Mouse (Mus musculus) heart, postnatal 0 days (tissue): ENCODE data around the gene Slc6a18. TPM values are rescaled to one million over a fixed set of nuclear protein-coding genes. Genes with fewer than 3 reads are reported as not detected.

Source experiments
- ATAC-seq: fragments of 200-750 bp; cut with Nextera tagmentation; 2 replicates; pipeline ENCODE4 v1.8.0; 2017; ENCODE audit warnings: low read depth, moderate number of reproducible peaks, moderate library complexity; ENCODE audit not compliant: insufficient read depth
- DNase-seq: peaks from one replicate; pipeline ENCODE4 v3.0.0-alpha.2; 2016; ENCODE audit warnings: low spot score
- H3K27ac ChIP-seq: fragments of 300-500 bp; sonication (generic); 2 replicates; pipeline ENCODE4 v1.5.1; 2014; ENCODE audit warnings: low read depth, mild to moderate bottlenecking
- H3K27me3 ChIP-seq: fragments of 300-500 bp; sonication (generic); 2 replicates; pipeline ENCODE4 v1.6.1; 2014; ENCODE audit warnings: low read length, mixed read lengths; ENCODE audit not compliant: control insufficient read depth, insufficient read depth
- H3K36me3 ChIP-seq: fragments of 300-500 bp; sonication (generic); replicated peaks from 2 replicates; pipeline ENCODE4 v1.6.1; 2014; ENCODE audit warnings: low read length, mixed read lengths; ENCODE audit not compliant: control insufficient read depth, insufficient read depth
- H3K4me1 ChIP-seq: fragments of 300-500 bp; sonication (generic); 2 replicates; pipeline ENCODE4 v1.6.1; 2014; ENCODE audit warnings: antibody characterized with exemption; ENCODE audit not compliant: control insufficient read depth, insufficient read depth
- H3K4me2 ChIP-seq: fragments of 300-500 bp; sonication (generic); 2 replicates; pipeline ENCODE4 v1.6.1; 2014; ENCODE audit warnings: low read depth, mild to moderate bottlenecking, low read length, moderate library complexity
- H3K4me3 ChIP-seq: fragments of 300-500 bp; sonication (generic); 2 replicates; pipeline ENCODE4 v1.5.1; 2014; ENCODE audit warnings: low read depth, low read length
- H3K9ac ChIP-seq: fragments of 300-500 bp; sonication (generic); replicated peaks from 2 replicates; pipeline ENCODE4 v1.6.1; 2014; ENCODE audit warnings: low read depth, low read length, mixed read lengths
- H3K9me3 ChIP-seq: fragments of 300-500 bp; sonication (generic); replicated peaks from 2 replicates; pipeline ENCODE4 v1.6.1; 2016; ENCODE audit warnings: low read length; ENCODE audit not compliant: control insufficient read depth
- CTCF ChIP-seq: IDR thresholded peaks from 2 replicates; pipeline ENCODE4 v1.5.1; 2016; ENCODE audit warnings: antibody characterized with exemption, control low read depth, low read depth
- EP300 ChIP-seq: IDR thresholded peaks from 2 replicates; pipeline ENCODE4 v1.6.1; 2016; ENCODE audit warnings: antibody characterized with exemption, low read depth
- WGBS: fragments of 180-500 bp; shearing (Covaris S2); extraction: QIAGEN DNeasy Blood & Tissue Kit; methylation state at CpG from one replicate; pipeline ENCODE4 v1.1.7; 2014; 5-methylcytosine and 5-hydroxymethylcytosine counted together
- polyA plus RNA-seq: library from polyadenylated mRNA; unstranded; fragments of >200 nt; fragmentation: Nextera tagmentation; extraction: Ambion mirVana; gene quantifications from 2 replicates; pipeline ENCODE4 v1.2.1, GENCODE M21; 2015
- total RNA-seq: library from RNA; depleted of rRNA; stranded (reverse); fragments of >200 nt; gene quantifications from 2 replicates; pipeline ENCODE4 v1.2.3, GENCODE M21; 2014; ENCODE audit warnings: low replicate concordance

Gene Slc6a18
- total and polyA plus RNA-seq, 2 experiments from 2014 or later, result not detected

DNA sequence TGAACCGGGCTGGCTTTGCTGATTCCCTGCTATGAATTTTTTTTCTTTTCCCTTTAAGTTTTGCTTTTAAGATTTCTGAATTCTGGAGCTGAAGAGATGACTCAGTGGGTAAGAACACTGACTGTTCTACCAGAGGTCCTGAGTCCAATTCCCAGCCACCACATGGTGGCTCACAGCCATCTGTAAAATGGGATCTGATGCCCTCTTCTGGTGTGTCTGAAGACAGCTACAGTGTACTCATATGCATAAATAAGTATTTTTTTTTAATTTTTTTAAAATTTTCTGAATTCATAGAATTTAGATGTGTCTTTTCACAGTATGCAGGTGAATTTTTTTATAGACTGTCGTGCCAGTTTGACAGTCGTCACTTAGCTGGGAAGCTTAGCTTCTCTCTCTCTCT is 46.0 kb downstream of the Slc6a18 start:
- ATAC-seq (no peak), DNase-seq (no peak)
- Histone ChIP-seq H3K27ac (no peak overlapping the region), H3K9me3 (no peaks in the 10 kb centered on the region), H3K4me3 (no peak overlapping the region), H3K27me3 (0 out of 2 replicates have a peak, but pooled peaks cover 5% of the 10 kb centered on the region), H3K36me3 (no peaks in the 10 kb centered on the region), H3K4me1 (peaks cover 3% of the 10 kb centered on the region), H3K9ac (no peak overlapping the region), H3K4me2 (no peak overlapping the region)
- 83% methylated on average over 3 of the region's 3 CpGs for WGBS
- TF ChIP-seq EP300, result no peak
- TF ChIP-seq CTCF, result no peak

DNA sequence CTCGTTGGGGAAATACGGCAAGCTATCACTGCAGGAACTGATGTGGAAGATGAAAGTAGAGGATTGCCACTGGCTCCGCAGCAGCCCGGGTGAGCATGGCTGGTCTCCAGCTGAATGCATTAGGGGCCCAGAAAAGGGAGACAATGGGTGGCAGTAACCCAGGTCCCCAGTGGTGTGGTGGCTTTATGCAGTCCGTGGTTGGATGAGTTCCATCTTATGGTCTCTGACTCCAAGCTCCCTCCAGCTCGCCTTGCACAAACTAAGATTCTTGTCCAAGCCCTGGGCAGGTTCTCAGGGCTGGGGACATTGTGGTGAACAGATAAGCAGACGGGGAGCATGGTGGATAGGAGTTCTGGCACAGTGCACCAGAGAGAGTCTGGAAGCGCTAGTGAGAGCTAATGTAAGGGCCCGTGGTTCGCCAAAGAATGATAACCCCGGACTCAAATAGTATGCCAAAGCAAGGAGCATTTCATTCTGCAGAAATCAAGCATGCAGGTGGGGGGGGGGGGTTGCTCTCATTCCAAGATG is 49.2 kb downstream of the Slc6a18 start:
- WGBS, result 68% methylated on average over 11 of the region's 11 CpGs
- Histone ChIP-seq H3K4me1 (peaks cover 8% of the 10 kb centered on the region), H3K36me3 (no peaks in the 10 kb centered on the region), H3K27ac (no peak overlapping the region), H3K27me3 (0 out of 2 replicates have a peak, but pooled peaks cover 5% of the 10 kb centered on the region), H3K9ac (no peak overlapping the region), H3K9me3 (no peaks in the 10 kb centered on the region), H3K4me2 (no peak overlapping the region), H3K4me3 (no peak overlapping the region)
- TF ChIP-seq EP300 (no peak), CTCF (no peak)
- ATAC-seq, result no peak; the same call in 1 of the 2 replicates
- DNase-seq, result no peak

DNA sequence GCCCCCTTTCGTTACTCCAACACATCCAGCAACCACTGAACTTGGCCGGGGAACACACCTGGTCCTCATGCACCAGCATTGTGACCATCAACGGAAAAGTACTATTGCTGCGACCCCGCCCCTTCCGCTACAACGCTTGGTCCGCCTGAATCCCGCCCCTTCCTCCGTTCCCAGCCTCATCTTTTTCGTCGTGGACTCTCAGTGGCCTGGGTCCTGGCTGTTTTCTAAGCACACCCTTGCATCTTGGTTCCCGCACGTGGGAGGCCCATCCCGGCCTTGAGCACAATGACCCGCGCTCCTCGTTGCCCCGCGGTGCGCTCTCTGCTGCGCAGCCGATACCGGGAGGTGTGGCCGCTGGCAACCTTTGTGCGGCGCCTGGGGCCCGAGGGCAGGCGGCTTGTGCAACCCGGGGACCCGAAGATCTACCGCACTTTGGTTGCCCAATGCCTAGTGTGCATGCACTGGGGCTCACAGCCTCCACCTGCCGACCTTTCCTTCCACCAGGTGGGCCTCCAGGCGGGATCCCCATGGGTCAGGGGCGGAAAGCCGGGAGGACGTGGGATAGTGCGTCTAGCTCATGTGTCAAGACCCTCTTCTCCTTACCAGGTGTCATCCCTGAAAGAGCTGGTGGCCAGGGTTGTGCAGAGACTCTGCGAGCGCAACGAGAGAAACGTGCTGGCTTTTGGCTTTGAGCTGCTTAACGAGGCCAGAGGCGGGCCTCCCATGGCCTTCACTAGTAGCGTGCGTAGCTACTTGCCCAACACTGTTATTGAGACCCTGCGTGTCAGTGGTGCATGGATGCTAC is 50.9 kb downstream of the Slc6a18 start, which contains the start of gene Tert:
Tert (plus strand) TSS at position 167 of the 805 bp plus-strand sequence.
- Histone ChIP-seq H3K4me2 (peak within 1 kb of the TSS; percentile 79), H3K4me1 (peaks cover 8% of the 10 kb centered on the region), H3K9ac (peak within 1 kb of the TSS; percentile 11; the same call in 1 of the 2 replicates), H3K27ac (no peak within 1 kb of the TSS), H3K36me3 (peaks cover 9% of the 10 kb centered on the region; the same call in 1 of the 2 replicates), H3K9me3 (no peaks in the 10 kb centered on the region), H3K27me3 (0 out of 2 replicates have a peak, but pooled peaks cover 5% of the 10 kb centered on the region), H3K4me3 (peak within 1 kb of the TSS; percentile 46)
- TF ChIP-seq CTCF (peak; percentile 29; the same call in 1 of the 2 replicates), EP300 (no peak)
- DNase-seq (peak; percentile 30), ATAC-seq (peak; percentile 36; the same call in 1 of the 2 replicates)
- 12% methylated on average over 47 of the region's 47 CpGs for WGBS

DNA sequence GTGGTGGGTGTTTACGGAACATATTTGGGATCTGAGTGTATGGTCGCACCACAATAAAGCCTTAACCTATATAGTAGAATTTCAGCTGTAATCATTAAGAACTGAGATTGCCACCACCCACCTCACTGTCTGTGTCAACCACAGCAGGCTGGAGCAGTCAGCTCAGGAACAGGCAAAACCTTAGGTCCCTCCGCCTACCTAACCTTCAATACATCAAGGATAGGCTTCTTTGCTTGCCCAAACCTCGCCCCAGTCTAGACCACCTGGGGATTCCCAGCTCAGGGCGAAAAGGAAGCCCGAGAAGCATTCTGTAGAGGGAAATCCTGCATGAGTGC is 51.4 kb downstream of the Slc6a18 start:
- peak overlapping the region; percentile 79 for H3K4me2 ChIP-seq
- H3K9ac ChIP-seq, result no peak overlapping the region
- H3K4me1 ChIP-seq, result peaks cover 8% of the 10 kb centered on the region
- 0 out of 2 replicates have a peak, but pooled peaks cover 5% of the 10 kb centered on the region for H3K27me3 ChIP-seq
- ATAC-seq (no peak), DNase-seq (no peak)
- no peaks in the 10 kb centered on the region for H3K9me3 ChIP-seq
- H3K4me3 ChIP-seq, result peak overlapping the region; percentile 46
- H3K36me3 ChIP-seq, result peaks cover 14% of the 10 kb centered on the region; the same call in 1 of the 2 replicates
- WGBS, result 49% methylated on average over 6 of the region's 6 CpGs
- H3K27ac ChIP-seq, result no peak overlapping the region
- TF ChIP-seq CTCF (no peak), EP300 (no peak)

DNA sequence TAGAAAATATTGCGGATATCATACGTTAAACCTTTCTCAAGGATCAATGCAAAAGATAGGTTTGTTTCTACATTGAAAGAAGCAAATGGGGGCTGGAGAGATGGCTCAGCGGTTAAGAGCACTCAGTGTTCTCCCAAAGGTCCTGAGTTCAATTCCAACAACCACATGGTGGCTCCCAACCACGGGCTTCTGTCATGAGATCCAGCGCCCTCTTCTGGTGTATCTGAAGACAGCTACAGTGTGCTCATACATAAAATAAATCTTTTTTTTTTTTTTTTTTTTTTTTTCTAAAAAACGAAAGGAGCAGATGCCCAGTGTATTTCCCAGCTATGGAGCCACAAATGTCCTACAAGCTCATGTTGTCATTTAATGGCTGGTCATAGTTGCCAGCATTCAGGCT is 57.2 kb downstream of the Slc6a18 start:
- Histone ChIP-seq H3K27me3 (no peaks in the 10 kb centered on the region), H3K4me2 (no peak overlapping the region), H3K9me3 (no peaks in the 10 kb centered on the region), H3K4me1 (no peaks in the 10 kb centered on the region), H3K27ac (no peak overlapping the region), H3K4me3 (no peak overlapping the region), H3K36me3 (peaks cover 61% of the 10 kb centered on the region), H3K9ac (no peak overlapping the region)
- TF ChIP-seq CTCF, result 0 out of 2 replicates have a peak, but pooled peaks have one; percentile 7
- no peak for TF ChIP-seq EP300
- WGBS, result 69% methylated on average over 6 of the region's 6 CpGs
- no peak for DNase-seq
- no peak for ATAC-seq
